Mouse (Mus musculus) midbrain, embryonic 11.5 days (tissue): ENCODE measurements around the gene Kif26b. TPM values are rescaled to one million over a fixed set of nuclear protein-coding genes. Genes with fewer than 3 reads are reported as not detected.

Experiments
- ATAC-seq: fragments of 200-750 bp; cut with Nextera tagmentation; 2 replicates; pipeline ENCODE4 v1.8.0; 2017; ENCODE audit warnings: moderate TSS enrichment, moderate library complexity; ENCODE audit not compliant: low FRiP score
- DNase-seq: peaks from one replicate; pipeline ENCODE4 v3.0.0; 2015; ENCODE audit warnings: low spot score; ENCODE audit errors: missing footprints
- H3K27ac ChIP-seq: fragments of 300-500 bp; sonication (generic); 2 replicates; pipeline ENCODE4 v1.5.1; 2014; ENCODE audit warnings: low read depth, low read length
- H3K27me3 ChIP-seq: fragments of 300-500 bp; sonication (generic); 2 replicates; pipeline ENCODE4 v1.6.1; 2014; ENCODE audit warnings: mild to moderate bottlenecking, low read length, moderate library complexity, mixed read lengths; ENCODE audit not compliant: control insufficient read depth, insufficient read depth
- H3K36me3 ChIP-seq: fragments of 300-500 bp; sonication (generic); 2 replicates; pipeline ENCODE4 v1.6.1; 2014; ENCODE audit warnings: mild to moderate bottlenecking, low read length, moderate library complexity, mixed read lengths; ENCODE audit not compliant: control insufficient read depth, insufficient read depth
- H3K4me1 ChIP-seq: fragments of 300-500 bp; sonication (generic); 2 replicates; pipeline ENCODE4 v1.6.1; 2014; ENCODE audit warnings: low read length; ENCODE audit not compliant: control insufficient read depth, insufficient read depth
- H3K4me2 ChIP-seq: fragments of 300-500 bp; sonication (generic); 2 replicates; pipeline ENCODE4 v1.6.1; 2014; ENCODE audit warnings: mild to moderate bottlenecking, moderate library complexity
- H3K4me3 ChIP-seq: fragments of 300-500 bp; sonication (generic); 2 replicates; pipeline ENCODE4 v1.5.1; 2014; ENCODE audit warnings: low read depth, low read length
- H3K9ac ChIP-seq: fragments of 300-500 bp; sonication (generic); 2 replicates; pipeline ENCODE4 v1.6.1; 2014; ENCODE audit warnings: low read length
- H3K9me3 ChIP-seq: fragments of 300-500 bp; sonication (generic); 2 replicates; pipeline ENCODE4 v1.6.1; 2016; ENCODE audit warnings: low read length; ENCODE audit not compliant: control insufficient read depth
- WGBS: fragments of 180-500 bp; shearing (Covaris S2); extraction: QIAGEN DNeasy Blood & Tissue Kit; methylation state at CpG from one replicate; pipeline ENCODE4 v1.1.7; 2014; 5-methylcytosine and 5-hydroxymethylcytosine counted together
- polyA plus RNA-seq: library from polyadenylated mRNA; unstranded; fragments of >200 nt; fragmentation: Nextera tagmentation; extraction: Ambion mirVana; gene quantifications from 2 replicates; pipeline ENCODE4 v1.2.1, GENCODE M21; 2014

Kif26b gene
- polyA plus RNA-seq, 1 experiment from 2014 or later = 3.3 TPM

DNA sequence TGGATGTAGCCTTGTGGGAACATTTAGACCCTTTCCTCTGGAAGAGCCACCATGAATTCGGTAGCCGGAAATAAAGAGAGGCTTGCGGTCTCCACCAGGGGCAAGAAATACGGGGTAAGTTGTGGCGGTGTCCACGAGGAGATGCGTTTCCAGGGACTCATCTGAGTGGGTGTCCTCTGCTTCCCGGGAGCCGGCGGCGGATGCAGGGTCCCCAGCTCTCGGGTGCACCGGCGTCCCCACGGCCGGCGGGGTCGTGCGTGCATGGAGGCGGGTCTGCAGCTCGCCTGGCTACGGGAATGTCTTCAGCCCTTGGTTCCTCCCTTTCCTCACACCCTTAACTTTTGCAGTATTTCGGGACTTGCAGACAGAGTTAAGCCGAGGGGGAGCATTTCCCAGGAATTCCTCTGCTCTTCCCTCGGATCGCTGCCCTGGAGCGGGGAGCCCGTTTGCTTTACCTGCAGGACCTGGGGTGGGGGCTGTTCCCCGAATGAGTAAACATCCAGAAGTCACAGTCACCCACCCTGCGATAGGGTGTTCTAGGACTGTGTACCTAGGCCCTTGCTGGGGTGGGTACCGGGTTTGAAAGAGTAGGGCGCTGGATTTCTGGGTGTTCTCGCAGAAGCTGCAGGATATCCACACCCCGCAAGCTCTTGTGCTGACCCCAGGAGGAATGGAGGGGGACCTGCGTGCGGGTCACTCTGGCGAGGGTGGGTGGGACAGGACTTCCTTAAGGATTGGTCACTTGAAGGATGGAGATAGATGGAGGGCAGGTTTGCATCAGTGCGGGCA, 781 bp downstream of the Kif26b start:
- H3K27me3 ChIP-seq = peaks cover 38% of the 10 kb centered on the region
- WGBS = under 1% methylated on average over 38 of the region's 38 CpGs
- ATAC-seq (peak; percentile 18), DNase-seq (peak; percentile 94)
- H3K27ac ChIP-seq = peak overlapping the region; percentile 25; the same call in 1 of the 2 replicates
- H3K4me3 ChIP-seq = peak overlapping the region; percentile 62
- H3K36me3 ChIP-seq = no peaks in the 10 kb centered on the region
- no peaks in the 10 kb centered on the region for H3K9me3 ChIP-seq
- peaks cover 20% of the 10 kb centered on the region for H3K4me1 ChIP-seq
- peak overlapping the region; percentile 99 for H3K4me2 ChIP-seq
- peak overlapping the region; percentile 64 for H3K9ac ChIP-seq

DNA sequence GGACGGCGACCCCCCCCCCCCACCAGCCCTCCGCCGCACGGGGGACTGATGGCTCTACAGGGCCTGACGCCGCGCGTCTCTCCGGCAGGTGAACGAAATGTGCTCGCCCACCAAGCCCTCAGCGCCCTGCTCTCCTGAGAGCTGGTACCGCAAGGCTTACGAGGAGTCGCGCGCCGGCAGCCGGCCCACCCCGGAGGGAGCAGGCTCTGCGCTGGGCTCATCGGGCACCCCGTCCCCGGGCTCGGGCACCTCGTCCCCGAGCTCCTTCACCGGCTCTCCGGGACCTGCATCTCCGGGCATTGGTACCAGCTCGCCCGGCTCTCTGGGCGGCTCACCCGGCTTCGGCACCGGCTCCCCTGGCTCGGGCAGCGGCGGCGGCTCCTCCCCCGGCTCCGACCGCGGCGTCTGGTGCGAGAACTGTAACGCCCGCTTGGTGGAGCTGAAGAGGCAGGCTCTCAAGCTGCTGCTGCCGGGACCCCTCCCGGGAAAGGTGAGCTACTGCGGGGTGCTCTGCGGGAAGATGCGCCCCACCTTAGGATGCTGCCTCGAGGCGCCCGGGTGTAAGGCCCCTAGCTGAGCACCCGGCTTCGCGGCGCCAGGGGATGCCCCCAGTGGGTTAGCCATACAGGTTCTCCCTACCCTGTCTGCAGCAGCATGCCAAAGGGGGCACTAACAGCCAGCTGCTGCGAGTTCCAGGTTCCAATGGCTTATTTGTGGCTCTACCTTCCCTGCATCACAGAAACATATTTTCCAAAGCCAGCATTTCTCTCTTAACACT, 1.6 kb downstream of the Kif26b start:
- Histone ChIP-seq H3K4me1 (peaks cover 20% of the 10 kb centered on the region), H3K27ac (0 out of 2 replicates have a peak overlapping the region, but pooled peaks have one; percentile 25), H3K9ac (peak overlapping the region; percentile 64), H3K4me3 (peak overlapping the region; percentile 62), H3K4me2 (peak overlapping the region; percentile 99), H3K36me3 (no peaks in the 10 kb centered on the region), H3K27me3 (peaks cover 38% of the 10 kb centered on the region), H3K9me3 (no peaks in the 10 kb centered on the region)
- peak; percentile 97 for DNase-seq
- WGBS = under 1% methylated on average over 60 of the region's 62 CpGs
- ATAC-seq = peak; percentile 59

DNA sequence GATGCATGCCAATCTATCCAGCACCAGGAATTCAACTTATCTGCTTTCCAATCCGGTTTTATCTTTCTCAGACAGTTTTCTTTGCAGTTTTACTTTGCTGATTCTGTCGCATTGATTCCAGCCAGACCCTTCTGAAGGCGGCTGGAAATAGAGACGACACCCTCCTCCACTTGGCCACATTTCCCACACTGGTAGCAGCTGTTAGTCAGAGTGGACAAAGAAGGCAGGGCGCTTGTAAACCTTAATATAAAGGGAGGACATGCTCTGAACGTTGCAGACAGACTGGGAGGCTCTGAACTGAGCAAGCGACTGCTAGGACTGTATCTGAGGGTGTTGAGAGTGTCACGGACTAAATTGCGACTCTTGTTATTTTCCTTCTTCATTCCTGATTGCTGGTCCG, 11.3 kb downstream of the Kif26b start:
- no peaks in the 10 kb centered on the region for H3K27me3 ChIP-seq
- 77% methylated on average over 10 of the region's 10 CpGs for WGBS
- no peaks in the 10 kb centered on the region for H3K4me1 ChIP-seq
- H3K9me3 ChIP-seq = no peaks in the 10 kb centered on the region; the same call in 1 of the 2 replicates
- no peak for DNase-seq
- H3K4me3 ChIP-seq = no peak overlapping the region
- no peak overlapping the region for H3K9ac ChIP-seq
- no peaks in the 10 kb centered on the region; the same call in 1 of the 2 replicates for H3K36me3 ChIP-seq
- no peak overlapping the region for H3K4me2 ChIP-seq
- ATAC-seq = no peak
- no peak overlapping the region for H3K27ac ChIP-seq

DNA sequence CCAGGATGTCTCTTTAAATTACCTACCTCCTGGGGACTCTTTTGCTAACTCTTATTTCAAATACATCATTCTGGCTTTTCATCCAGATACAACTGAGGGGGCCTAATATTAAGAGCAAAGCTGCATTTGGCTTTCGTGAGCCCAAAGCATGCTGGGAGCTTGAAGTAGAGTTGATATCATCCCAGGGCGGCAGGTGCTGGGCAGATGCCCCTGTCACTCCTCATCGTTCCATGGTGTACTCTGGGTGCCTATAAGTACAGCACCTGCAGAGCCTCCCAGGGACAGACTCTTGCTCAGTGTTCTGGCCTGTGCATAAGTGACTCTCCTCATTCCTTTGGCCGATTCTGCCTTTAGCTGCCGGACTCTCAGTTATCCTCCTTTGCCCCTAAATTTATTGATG, 13.5 kb downstream of the Kif26b start:
- H3K4me1 ChIP-seq = no peaks in the 10 kb centered on the region
- DNase-seq = no peak
- H3K4me2 ChIP-seq = no peak overlapping the region
- WGBS = 89% methylated on average over 5 of the region's 5 CpGs
- ATAC-seq = no peak
- H3K9me3 ChIP-seq = no peaks in the 10 kb centered on the region
- H3K27ac ChIP-seq = no peak overlapping the region
- no peaks in the 10 kb centered on the region for H3K27me3 ChIP-seq
- H3K9ac ChIP-seq = no peak overlapping the region
- no peaks in the 10 kb centered on the region; the same call in 1 of the 2 replicates for H3K36me3 ChIP-seq
- H3K4me3 ChIP-seq = no peak overlapping the region

DNA sequence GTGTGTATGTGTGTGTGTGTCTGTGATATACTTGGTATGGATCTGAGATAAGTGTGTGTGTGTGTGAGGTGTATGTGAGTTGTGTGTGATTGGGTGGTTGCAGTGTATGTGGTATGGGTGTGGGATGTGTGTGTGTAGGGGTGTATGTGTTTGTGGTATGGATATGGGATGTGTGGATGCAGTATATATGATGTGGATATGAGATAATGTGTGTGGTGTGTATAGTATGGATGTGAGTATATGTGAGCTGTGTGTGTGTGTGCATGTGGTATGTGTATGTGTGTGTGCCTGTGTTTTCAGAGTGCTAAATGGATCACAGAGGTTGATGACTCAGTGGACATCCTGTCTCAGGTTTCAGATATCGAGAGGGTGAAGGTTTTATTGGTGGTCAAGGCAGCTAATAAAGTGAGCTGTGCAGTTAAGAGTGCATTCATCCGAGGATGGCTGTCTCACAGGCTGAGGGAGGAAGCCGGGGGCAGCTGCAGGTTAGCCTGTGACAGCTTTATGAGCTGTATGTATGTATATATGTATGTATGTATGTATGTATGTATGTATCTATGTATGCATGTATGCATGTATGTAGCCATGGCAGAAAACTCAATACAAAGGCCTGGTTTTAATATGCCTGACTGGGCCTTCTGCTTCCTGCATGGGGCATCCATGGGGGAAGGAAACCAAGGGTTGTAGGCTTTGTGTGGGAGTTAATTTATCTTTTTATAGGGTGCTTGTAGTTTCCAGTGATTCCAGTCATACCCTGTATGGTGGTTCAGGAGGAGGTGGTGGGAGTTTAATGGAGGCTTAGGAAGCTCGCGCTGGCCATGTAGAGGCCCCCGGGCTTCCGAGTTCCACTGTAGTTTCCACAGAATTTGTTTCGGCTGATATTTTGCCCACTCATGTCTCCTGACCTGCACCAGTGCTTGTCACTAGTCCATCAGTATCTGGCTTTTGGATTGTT, 14.3 kb downstream of the Kif26b start:
- WGBS = 89% methylated on average over 8 of the region's 8 CpGs
- Histone ChIP-seq H3K9ac (no peak overlapping the region), H3K36me3 (no peaks in the 10 kb centered on the region; the same call in 1 of the 2 replicates), H3K9me3 (no peaks in the 10 kb centered on the region), H3K4me1 (no peaks in the 10 kb centered on the region), H3K27me3 (no peaks in the 10 kb centered on the region), H3K4me2 (no peak overlapping the region), H3K4me3 (no peak overlapping the region), H3K27ac (no peak overlapping the region)
- ATAC-seq = no peak
- DNase-seq = no peak

DNA sequence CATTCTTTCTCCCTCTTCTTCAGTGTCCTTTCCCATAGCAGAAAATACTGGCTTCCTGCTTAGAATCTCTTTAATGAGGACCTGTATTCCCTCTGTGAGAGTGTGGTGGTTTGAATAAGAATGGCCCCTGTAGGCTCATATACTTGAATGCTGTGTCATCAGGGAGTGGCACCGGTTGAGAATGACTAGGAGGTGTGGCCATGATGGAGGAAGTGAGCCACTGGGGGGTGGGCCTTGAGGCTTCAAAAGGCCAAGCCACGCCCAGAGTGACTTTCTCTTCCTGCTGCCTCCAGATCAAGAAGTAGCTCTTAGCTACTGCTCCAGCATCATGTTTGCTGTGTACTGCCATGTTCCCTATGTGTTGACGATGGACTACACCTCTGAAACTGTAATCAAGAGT, 15.7 kb downstream of the Kif26b start:
- no peak overlapping the region for H3K27ac ChIP-seq
- H3K4me3 ChIP-seq = no peak overlapping the region
- H3K27me3 ChIP-seq = no peaks in the 10 kb centered on the region
- no peak overlapping the region for H3K4me2 ChIP-seq
- H3K9me3 ChIP-seq = no peaks in the 10 kb centered on the region
- ATAC-seq (no peak), DNase-seq (no peak)
- no peaks in the 10 kb centered on the region for H3K4me1 ChIP-seq
- H3K36me3 ChIP-seq = no peaks in the 10 kb centered on the region; the same call in 1 of the 2 replicates
- no peak overlapping the region for H3K9ac ChIP-seq
- 79% methylated on average over 3 of the region's 3 CpGs for WGBS

DNA sequence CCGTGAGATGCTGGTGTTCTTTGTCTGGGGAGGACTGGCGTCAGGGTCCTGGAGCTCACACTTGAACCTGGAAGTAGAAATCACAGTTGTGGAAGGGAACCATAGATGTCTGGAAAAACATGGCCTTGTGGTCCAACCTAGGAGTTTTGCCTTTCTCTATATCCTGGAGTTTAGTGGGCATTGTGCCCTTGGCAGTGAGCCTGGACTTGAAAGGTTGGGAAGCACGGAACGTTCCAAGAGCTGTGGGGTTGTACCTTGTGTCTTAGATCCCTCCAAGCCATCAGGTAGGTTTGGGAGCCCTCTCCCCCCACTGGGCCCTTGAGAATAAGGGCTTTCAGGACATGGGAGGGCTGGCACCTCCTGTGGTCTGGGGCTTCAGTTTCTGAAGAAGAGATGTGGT, 20.7 kb downstream of the Kif26b start:
- Histone ChIP-seq H3K27me3 (no peaks in the 10 kb centered on the region), H3K27ac (no peak overlapping the region), H3K4me2 (no peak overlapping the region), H3K4me3 (no peak overlapping the region), H3K9me3 (no peaks in the 10 kb centered on the region), H3K36me3 (no peaks in the 10 kb centered on the region), H3K4me1 (peaks cover 9% of the 10 kb centered on the region), H3K9ac (no peak overlapping the region)
- no peak for ATAC-seq
- WGBS = 91% methylated on average over 4 of the region's 4 CpGs
- DNase-seq = no peak

DNA sequence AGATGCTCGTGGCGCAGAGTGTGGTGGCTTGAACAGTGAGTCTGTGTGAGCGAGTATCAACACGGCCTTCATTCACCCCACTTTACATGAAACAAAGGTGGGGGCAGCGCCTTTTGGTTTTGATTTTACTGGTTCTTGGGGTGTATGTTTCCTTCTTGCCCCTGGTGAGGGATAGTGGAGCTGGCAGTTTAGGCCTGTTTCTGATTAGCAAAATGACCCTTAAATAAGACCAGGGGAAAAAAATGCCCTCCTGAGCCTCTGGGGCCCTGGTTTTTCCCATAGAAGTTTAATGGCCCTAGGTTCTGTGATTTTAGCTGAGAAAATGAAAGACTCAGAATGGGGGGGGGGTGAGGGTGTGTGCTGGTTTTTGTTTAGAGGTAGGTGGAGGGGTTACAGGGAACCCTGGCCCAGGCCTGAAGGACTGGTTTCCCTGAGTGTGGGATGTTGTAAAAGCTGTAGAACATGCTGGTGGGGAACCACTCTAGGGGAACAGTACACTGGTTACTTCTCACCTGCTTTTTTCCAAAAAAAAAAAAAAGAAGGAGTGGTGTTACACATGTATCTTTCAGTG, 21.6 kb downstream of the Kif26b start:
- no peak overlapping the region for H3K4me3 ChIP-seq
- DNase-seq = no peak
- H3K9ac ChIP-seq = no peak overlapping the region
- no peaks in the 10 kb centered on the region for H3K9me3 ChIP-seq
- no peaks in the 10 kb centered on the region for H3K36me3 ChIP-seq
- no peaks in the 10 kb centered on the region for H3K27me3 ChIP-seq
- no peak for ATAC-seq
- peaks cover 9% of the 10 kb centered on the region for H3K4me1 ChIP-seq
- 87% methylated on average over 5 of the region's 5 CpGs for WGBS
- no peak overlapping the region for H3K27ac ChIP-seq
- no peak overlapping the region for H3K4me2 ChIP-seq
